Comparison of ENCODE assay signal across 20 mouse cellular contexts in the genomic region with DNA sequence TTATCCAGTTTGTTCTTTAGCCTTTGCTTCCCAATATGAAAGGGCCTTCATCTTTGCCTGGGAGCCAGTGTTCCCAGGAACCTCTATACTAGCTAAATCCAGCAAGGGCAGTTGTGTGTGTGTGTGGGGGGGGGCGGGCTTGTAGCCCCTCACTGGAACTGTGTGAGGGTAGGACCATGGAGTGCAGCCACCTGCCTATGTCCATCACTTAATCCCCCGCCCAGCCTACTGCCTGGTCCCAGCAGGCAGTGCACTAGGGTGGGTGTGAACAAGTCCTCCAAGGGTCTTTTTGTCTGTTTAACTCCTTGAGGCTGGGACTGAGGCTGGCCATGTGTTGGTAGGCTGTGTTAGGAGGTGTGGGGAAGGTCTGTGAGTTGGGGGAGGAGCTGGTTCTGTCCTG. TPM values are rescaled to one million over a fixed set of nuclear protein-coding genes. Genes with fewer than 3 reads are reported as not detected.
A peak's percentile ranks its signal among the peaks of the same experiment; 100 is the strongest.
DNase-seq lines count a peak whose midpoint lies in the region; ATAC-seq lines count a peak whose summit lies in the region.
"Had no signal": no experiment of that assay in that cellular context is flagged by ENCODE, and none has a peak within 500 bp of the region (broad histone marks: within the 10 kb centered on the region; RNA-seq: fewer than 3 reads in every experiment).

No protein-coding gene starts in this region.

- peaks cover 43% of the 10 kb centered on the region for H3K4me1 ChIP-seq in heart, embryonic 10.5 days
- H3K4me1 ChIP-seq in heart, embryonic 11.5 days (ENCODE audit: control insufficient read depth, insufficient read depth, low read length) = peaks cover 28% of the 10 kb centered on the region
- peaks cover 20% of the 10 kb centered on the region for H3K4me1 ChIP-seq in embryonic facial prominence, embryonic 14.5 days (ENCODE audit: control insufficient read depth, insufficient read depth, low read length)
- peaks cover 34% of the 10 kb centered on the region for H3K4me1 ChIP-seq in limb, embryonic 13.5 days

- no peaks in the 10 kb centered on the region for H3K36me3 ChIP-seq in heart, embryonic 10.5 days
- no peaks in the 10 kb centered on the region for H3K36me3 ChIP-seq in heart, embryonic 11.5 days (ENCODE audit: control insufficient read depth, insufficient read depth, low read length)
- no peaks in the 10 kb centered on the region for H3K36me3 ChIP-seq in embryonic facial prominence, embryonic 14.5 days (ENCODE audit: control insufficient read depth, insufficient read depth, low read length)
- H3K36me3 ChIP-seq in limb, embryonic 13.5 days = peaks cover 4% of the 10 kb centered on the region; the same call in 1 of the 2 replicates

- no peak for DNase-seq in heart, embryonic 10.5 days (ENCODE audit: low spot score)
- DNase-seq in ES-CJ7 (ENCODE audit: low read depth, low spot score) = peak; percentile 4
- DNase-seq in embryonic facial prominence, embryonic 14.5 days (ENCODE audit: low spot score) = peak; percentile 50
- no peak for DNase-seq in frontal cortex, postnatal 25 days (ENCODE audit: low spot score in 2 of 2)
- no peak for DNase-seq in cerebellum, adult 9-10 months
- DNase-seq: adrenal gland, adult 2 months; cerebellum, adult 11 months; cerebellum, adult 8-10 months; cerebellum, postnatal 25 days; gastrocnemius, postnatal 10 days; heart, adult 18-20 months had no signal

- 59% methylated on average over 2 of the region's 2 CpGs for WGBS in heart, embryonic 10.5 days
- 63% methylated on average over 2 of the region's 2 CpGs for WGBS in heart, embryonic 11.5 days (ENCODE audit: insufficient replicate concordance)
- WGBS in embryonic facial prominence, embryonic 14.5 days = 55% methylated on average over 2 of the region's 2 CpGs
- 61% methylated on average over 2 of the region's 2 CpGs for WGBS in limb, embryonic 13.5 days

- no peak overlapping the region for H3K4me2 ChIP-seq in heart, embryonic 11.5 days
- H3K4me2 ChIP-seq in embryonic facial prominence, embryonic 14.5 days (ENCODE audit: low read depth, low read length) = no peak overlapping the region
- H3K4me2 ChIP-seq in limb, embryonic 13.5 days (replicated peaks) = no peak overlapping the region
- H3K4me2 ChIP-seq: forebrain, embryonic 13.5 days; heart, embryonic 12.5 days had no signal

- H3K27ac ChIP-seq in heart, embryonic 10.5 days = 0 out of 2 replicates have a peak overlapping the region, but pooled peaks have one; percentile 39
- no peak overlapping the region for H3K27ac ChIP-seq in heart, embryonic 11.5 days (ENCODE audit: low read depth, low read length)
- H3K27ac ChIP-seq in embryonic facial prominence, embryonic 14.5 days (replicated peaks; ENCODE audit: low read depth, low read length) = no peak overlapping the region
- no peak overlapping the region for H3K27ac ChIP-seq in limb, embryonic 13.5 days
- H3K27ac ChIP-seq: forebrain, embryonic 13.5 days had no signal

- H3K4me3 ChIP-seq in heart, embryonic 10.5 days = no peak overlapping the region
- no peak overlapping the region for H3K4me3 ChIP-seq in heart, embryonic 11.5 days (ENCODE audit: low read depth, low read length)
- no peak overlapping the region for H3K4me3 ChIP-seq in embryonic facial prominence, embryonic 14.5 days (ENCODE audit: low read depth, low read length)
- H3K4me3 ChIP-seq in limb, embryonic 13.5 days = no peak overlapping the region
- H3K4me3 ChIP-seq: forebrain, embryonic 13.5 days; heart, embryonic 12.5 days had no signal

- ATAC-seq in heart, embryonic 11.5 days (replicated peaks; ENCODE audit: insufficient number of reproducible peaks, low FRiP score, low TSS enrichment) = no peak
- peak; percentile 41; the same call in 1 of the 2 replicates for ATAC-seq in embryonic facial prominence, embryonic 14.5 days (ENCODE audit: low read depth)
- peak; percentile 64; the same call in 1 of the 2 replicates for ATAC-seq in limb, embryonic 13.5 days (ENCODE audit: low FRiP score, low read depth)
- ATAC-seq: forebrain, embryonic 13.5 days; hindbrain, embryonic 16.5 days; inflammation-experienced regulatory T-cells, adult 6 months; intestine, postnatal 0 days had no signal

- H3K9me3 ChIP-seq in heart, embryonic 10.5 days = no peaks in the 10 kb centered on the region
- no peaks in the 10 kb centered on the region for H3K9me3 ChIP-seq in heart, embryonic 11.5 days (replicated peaks; ENCODE audit: control insufficient read depth, low read length)
- no peaks in the 10 kb centered on the region for H3K9me3 ChIP-seq in embryonic facial prominence, embryonic 14.5 days (ENCODE audit: control insufficient read depth, low read length)
- H3K9me3 ChIP-seq in limb, embryonic 13.5 days = no peaks in the 10 kb centered on the region
- H3K9me3 ChIP-seq: forebrain, embryonic 13.5 days; heart, embryonic 12.5 days had no signal

- H3K27me3 ChIP-seq in heart, embryonic 10.5 days (ENCODE audit: insufficient read depth, poor library complexity, severe bottlenecking) = no peaks in the 10 kb centered on the region
- H3K27me3 ChIP-seq in heart, embryonic 11.5 days (ENCODE audit: control insufficient read depth, insufficient read depth, low read length) = no peaks in the 10 kb centered on the region
- H3K27me3 ChIP-seq in embryonic facial prominence, embryonic 14.5 days (replicated peaks; ENCODE audit: control insufficient read depth, insufficient read depth, low read length) = no peaks in the 10 kb centered on the region
- H3K27me3 ChIP-seq in limb, embryonic 13.5 days = no peaks in the 10 kb centered on the region
- H3K27me3 ChIP-seq: forebrain, embryonic 13.5 days; heart, embryonic 12.5 days had no signal

- H3K9ac ChIP-seq in heart, embryonic 11.5 days (ENCODE audit: low read depth, low read length) = no peak overlapping the region
- H3K9ac ChIP-seq in embryonic facial prominence, embryonic 14.5 days (ENCODE audit: low read depth, low read length) = no peak overlapping the region
- no peak overlapping the region for H3K9ac ChIP-seq in limb, embryonic 13.5 days
- H3K9ac ChIP-seq: forebrain, embryonic 13.5 days; heart, embryonic 12.5 days had no signal

RNA-seq across cellular contexts. Expression of a gene that starts 53.5 kb away (rescaled TPM):
- 962 and 991 TPM in 2 replicates for polyA plus RNA-seq in heart, embryonic 10.5 days (2016; fragmentation: Nextera tagmentation; extraction: Ambion mirVana)
- 1,098 and 1,138 TPM in 2 replicates for polyA plus RNA-seq in heart, embryonic 11.5 days (2014; fragmentation: Nextera tagmentation; extraction: Ambion mirVana)
- polyA plus RNA-seq in embryonic facial prominence, embryonic 14.5 days (2014; fragmentation: Nextera tagmentation; extraction: Ambion mirVana) = 1,478 and 1,518 TPM in 2 replicates
- polyA plus RNA-seq in limb, embryonic 13.5 days (2015; fragmentation: Nextera tagmentation; extraction: Ambion mirVana) = 1,260 and 1,271 TPM in 2 replicates

RNA-seq across cellular contexts. Expression of a gene that starts 56.7 kb away (rescaled TPM):
- 0.17 and 0.34 TPM in 2 replicates for polyA plus RNA-seq in heart, embryonic 10.5 days (2016; fragmentation: Nextera tagmentation; extraction: Ambion mirVana)
- polyA plus RNA-seq in heart, embryonic 11.5 days (2014; fragmentation: Nextera tagmentation; extraction: Ambion mirVana) = 0.16 and 0.37 TPM in 2 replicates
- polyA plus RNA-seq in embryonic facial prominence, embryonic 14.5 days (2014; fragmentation: Nextera tagmentation; extraction: Ambion mirVana) = 0.55 and 0.63 TPM in 2 replicates
- 0.23 TPM in 1 of 2 replicates, not detected in the other for polyA plus RNA-seq in limb, embryonic 13.5 days (2015; fragmentation: Nextera tagmentation; extraction: Ambion mirVana)
- polyA plus RNA-seq: adrenal gland, adult 2 months; cortical plate, adult 2 months; hindbrain, embryonic 11.5 days; hindbrain, embryonic 16.5 days; inflammation-experienced regulatory T-cells, adult 6 months; intestine, postnatal 0 days had no signal

Comparison
In these comparisons a context has a peak if more than half of its experiments do, and no peak if none do; other contexts are left out.
1. DNase-seq: peak in ES-CJ7 (single experiment) and embryonic facial prominence, embryonic 14.5 days (single experiment); none in heart, embryonic 10.5 days (single experiment), frontal cortex, postnatal 25 days (0 of 2) and cerebellum, adult 9-10 months (single experiment).